Mouse (Mus musculus) Muller cell, postnatal 12 days (primary cell): ENCODE data around the gene Armc6.

Experiments used
- DNase-seq: peaks from one replicate; pipeline ENCODE4 v3.0.0-alpha.2; 2015; ENCODE audit errors: inconsistent ontology term

Armc6 gene

DNA sequence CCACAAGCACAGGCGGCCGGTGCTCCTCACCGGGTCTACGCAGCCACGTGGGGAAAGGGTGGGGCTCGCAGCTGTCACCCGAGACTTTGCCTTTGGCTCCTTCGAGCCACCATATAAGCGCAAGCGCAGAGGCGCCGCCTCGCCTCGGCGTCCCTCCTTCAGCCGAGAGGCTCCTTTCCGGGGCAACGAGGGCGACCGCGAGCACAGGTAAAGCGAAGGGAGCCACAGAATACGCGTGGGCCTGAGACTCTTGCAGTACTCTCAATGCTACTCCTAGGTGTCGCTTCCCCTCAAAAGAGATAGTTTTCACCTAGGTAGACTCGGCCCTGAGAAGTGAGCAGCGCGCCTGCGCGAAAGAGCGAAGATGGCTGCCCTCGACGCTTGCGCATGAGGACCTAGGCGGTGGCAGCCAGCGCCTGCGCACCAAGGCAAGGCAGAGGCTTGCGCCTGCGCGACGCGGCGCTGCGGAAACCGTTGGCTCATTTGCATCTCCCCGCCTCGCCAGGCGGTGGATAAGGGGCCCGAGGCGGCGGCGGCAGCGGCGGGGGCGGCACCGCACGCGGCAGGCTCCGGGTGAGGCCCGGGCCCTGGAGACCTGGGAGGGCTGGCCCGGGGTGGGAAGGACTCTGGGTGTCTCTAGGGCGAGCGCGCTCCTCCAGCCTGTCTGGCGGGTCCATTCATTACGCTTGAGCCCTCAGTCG, at the start of gene Armc6, which contains the start of gene Sugp2:
Gene Armc6, minus strand, starts transcription at position 387 of the 701 bp plus-strand sequence.
Gene Sugp2, plus strand, starts transcription at position 147 of the 701 bp plus-strand sequence.
- DNase-seq, result peak; percentile 97

- DNase-seq, result peak; percentile 57
Observed at GRCm38 (mm10) chr8:70283136-70284077, 49.1 kb upstream of the Armc6 start.

DNA sequence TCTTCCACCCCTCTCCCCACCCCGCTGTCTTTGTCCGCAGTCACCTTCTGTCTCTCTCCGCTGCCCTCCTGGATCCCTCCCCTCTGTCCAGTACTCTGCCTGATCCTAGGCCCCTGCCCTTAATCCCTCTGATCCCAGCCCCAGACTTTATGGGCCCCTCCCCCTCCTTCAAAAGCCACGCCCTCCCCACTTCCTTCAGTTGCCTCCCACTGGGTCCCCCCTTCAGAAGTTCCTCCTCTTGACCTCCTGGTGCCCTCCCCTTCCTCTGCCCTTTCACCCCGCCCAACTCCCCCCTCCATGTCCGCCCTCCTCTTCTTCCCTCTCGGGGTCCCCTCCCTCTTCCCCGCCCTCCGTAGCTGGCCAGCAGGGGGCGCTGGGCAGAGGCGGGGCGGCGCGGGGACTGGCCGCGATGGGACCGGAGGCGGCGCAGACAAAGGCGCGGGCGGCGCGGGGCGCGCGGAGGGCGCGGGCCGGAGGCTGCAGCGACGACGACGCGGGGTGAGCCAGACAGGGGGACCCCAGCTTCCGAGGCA, 48.4 kb upstream of the Armc6 start, which contains the start of gene Homer3:
Gene Homer3, plus strand, starts transcription at position 225 of the 533 bp plus-strand sequence.
- DNase-seq, result peak; percentile 96

- peak; percentile 85 for DNase-seq
Observed at GRCm38 (mm10) chr8:70281001-70281400, 46.7 kb upstream of the Armc6 start.

DNA sequence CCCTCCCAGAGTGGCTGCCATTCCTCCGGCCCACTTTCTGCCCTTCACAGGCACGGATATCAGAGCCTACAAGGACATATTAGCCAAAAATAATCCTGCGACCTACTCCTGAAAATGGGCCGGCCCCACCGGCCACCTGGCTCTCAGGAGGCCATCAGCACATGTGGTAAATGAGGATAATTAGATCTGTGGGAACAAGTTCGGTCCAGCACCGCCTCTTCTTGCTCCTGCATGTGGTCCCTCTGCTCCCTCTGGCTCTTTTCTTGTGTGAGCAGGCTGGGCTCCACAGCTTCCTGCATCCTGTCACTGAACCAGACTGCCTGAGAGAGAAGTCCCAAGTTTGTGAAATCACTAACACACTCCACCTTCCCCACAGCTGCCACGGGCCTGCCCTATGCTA, 45.0 kb upstream of the Armc6 start:
- DNase-seq, result no peak

GRCm38 (mm10) chr8:70278175-70278574, 43.9 kb upstream of the Armc6 start:
- no peak for DNase-seq

DNA sequence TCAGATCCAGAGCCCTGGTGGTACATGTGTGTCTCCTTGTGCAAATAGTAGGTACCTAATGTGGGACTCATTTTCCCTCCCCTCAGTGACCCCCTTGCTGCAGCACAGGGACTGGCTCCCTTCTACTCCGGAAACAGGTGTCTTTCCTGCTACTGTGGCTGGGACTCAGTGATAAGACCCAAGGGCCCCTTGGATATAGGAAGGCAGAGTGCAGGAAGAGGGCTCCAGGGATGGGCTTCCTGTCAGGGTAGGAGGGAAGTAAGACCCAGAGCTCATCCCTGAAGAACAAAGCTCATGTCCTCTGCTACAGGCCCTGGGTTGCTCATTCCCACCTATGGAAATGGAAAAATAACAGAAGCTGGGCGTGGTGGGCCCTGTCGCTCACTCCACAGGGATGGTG, 42.2 kb upstream of the Armc6 start:
- DNase-seq, result no peak

GRCm38 (mm10) chr8:70274350-70274749, 40.1 kb upstream of the Armc6 start:
- no peak for DNase-seq

DNA sequence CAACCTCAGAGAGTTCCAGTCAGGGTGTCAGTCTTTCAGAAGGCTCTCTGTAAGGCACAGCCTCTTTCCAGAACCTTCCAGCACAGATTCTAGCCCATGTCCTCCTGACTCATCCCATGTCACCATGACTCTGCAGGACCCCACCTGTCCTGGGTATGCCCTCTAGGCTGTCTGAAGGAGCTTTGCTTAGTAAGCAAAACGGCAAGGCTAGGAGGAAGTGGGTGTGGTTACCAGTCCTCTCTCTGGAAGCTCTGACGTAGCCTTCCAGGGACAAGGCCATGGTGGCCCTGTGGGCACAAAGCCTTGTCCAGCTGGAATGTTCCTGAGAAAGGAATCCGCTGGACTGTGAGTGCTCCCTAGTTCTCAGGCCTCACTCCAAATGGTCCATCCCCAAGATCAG, 38.7 kb upstream of the Armc6 start:
- peak; percentile 26 for DNase-seq

DNA sequence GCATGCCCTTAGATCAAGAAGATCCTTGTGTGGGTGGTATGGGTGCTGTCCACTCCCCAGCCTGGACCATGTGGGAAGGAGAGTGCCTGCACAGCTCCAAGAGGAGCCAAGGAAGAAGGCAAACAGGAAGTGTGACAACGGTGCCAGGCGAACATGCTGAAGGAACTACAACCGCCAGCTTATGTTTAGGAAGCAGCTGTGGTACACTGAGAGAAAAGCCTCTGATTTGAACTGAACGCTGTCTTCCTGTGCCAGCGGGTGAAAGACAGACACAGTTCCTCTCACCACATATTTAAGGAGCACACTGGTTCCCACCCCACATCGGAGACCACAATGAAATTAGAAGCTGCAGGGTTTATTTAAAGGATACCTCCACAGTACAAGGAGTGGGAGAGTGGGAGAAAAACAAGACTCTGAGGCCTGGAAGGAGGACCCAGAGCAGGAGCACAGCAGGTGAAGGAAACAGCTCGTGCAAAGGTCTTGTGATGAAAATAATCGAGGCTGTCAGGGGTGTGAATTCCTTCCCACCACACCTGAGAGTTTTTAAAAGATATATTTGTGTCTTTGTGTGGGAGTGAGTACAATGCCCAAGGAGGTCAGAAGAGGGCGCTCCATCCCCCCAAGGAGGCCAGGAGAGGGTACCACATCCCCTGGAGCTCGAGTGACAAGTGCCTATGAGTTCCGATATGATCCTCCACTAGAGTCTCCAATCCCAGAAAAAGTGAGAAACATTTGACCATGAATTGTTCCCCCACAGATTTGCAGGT, 34.7 kb upstream of the Armc6 start:
- DNase-seq, result no peak

GRCm38 (mm10) chr8:70268311-70268710, 34.0 kb upstream of the Armc6 start:
- DNase-seq, result no peak

DNA sequence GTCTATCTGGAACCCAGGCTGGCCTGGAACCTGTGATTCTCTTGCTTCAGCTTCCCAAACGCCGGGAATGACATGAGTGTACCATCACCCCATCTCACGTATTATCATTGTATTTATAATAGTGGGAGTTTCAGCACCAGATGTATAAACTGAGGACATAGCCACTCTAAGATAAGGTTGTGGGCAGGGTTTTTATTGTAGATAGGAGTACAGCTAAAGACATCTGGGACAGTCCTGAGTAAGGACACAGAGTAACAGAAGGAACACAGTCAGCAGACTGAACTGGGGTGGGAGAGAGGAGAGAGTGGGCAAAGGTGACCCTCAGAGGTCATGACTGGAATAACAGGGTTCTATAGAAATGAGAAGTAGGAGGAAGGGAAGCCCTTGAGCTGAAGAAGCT, 33.4 kb upstream of the Armc6 start:
- DNase-seq, result no peak

- no peak for DNase-seq
Observed at GRCm38 (mm10) chr8:70259043-70259442, 24.8 kb upstream of the Armc6 start.

GRCm38 (mm10) chr8:70258600-70258999, 24.3 kb upstream of the Armc6 start:
- peak; percentile 66 for DNase-seq

GRCm38 (mm10) chr8:70257456-70257855, 23.2 kb upstream of the Armc6 start:
- DNase-seq, result no peak

- DNase-seq, result no peak
Observed at GRCm38 (mm10) chr8:70254628-70255027, 20.4 kb upstream of the Armc6 start.

DNA sequence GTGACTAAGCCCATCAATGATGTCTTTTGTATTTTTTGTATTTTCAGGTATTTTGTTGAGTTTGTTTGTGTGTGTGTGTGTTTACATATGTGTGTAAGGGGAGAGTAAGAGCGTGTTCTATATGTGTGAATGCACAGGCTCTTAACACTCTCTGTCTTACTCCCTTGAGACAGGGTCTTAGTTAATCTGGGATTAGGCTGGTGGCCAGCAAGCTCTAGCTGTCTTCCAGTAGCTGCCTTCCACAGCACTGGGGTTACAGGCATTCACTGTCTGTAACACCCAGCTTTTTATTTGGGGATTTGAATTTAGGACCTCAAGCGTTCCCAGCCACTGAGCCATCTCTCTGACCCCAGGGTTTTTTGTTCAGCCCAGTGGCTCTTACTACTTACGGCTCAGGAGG, 13.6 kb upstream of the Armc6 start:
- DNase-seq, result no peak

DNA sequence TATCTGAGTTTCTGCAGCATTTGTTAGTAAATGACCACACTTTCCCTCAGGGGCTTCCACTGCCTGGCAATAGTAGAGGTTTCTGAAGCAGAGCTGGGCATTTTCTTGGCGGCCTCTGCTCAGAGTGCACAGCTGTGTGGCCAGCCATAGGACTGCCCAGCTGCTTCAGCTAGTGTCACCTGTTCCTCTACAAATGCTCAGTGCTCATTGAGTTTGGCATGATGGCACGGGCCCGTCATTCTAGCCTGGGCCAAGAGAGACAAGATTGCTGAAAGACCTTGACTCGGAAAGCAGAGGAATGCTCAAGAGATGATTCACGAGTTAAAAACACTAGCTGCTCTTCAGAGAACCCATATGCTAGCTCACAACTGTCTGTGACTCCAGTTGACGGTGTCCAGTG, 12.4 kb upstream of the Armc6 start:
- no peak for DNase-seq

GRCm38 (mm10) chr8:70240642-70241041, 6.4 kb upstream of the Armc6 start:
- DNase-seq, result no peak

GRCm38 (mm10) chr8:70237842-70238241, 3.6 kb upstream of the Armc6 start:
- peak; percentile 44 for DNase-seq

- no peak for DNase-seq
Observed at GRCm38 (mm10) chr8:70234781-70235128, 489 bp upstream of the Armc6 start.

GRCm38 (mm10) chr8:70233606-70234005, 660 bp downstream of the Armc6 start:
- no peak for DNase-seq
